Mouse (Mus musculus) kidney, embryonic 15.5 days (tissue): Measurements from ENCODE around the gene Parp8. TPM values are rescaled to one million over a fixed set of nuclear protein-coding genes. Genes with fewer than 3 reads are reported as not detected.

Experiments used
- ATAC-seq: fragments of 200-750 bp; cut with Nextera tagmentation; replicated peaks from 2 replicates; pipeline ENCODE4 v1.8.0; 2017; ENCODE audit warnings: moderate TSS enrichment; ENCODE audit not compliant: low FRiP score
- H3K27ac ChIP-seq: fragments of 300-500 bp; sonication (generic); 2 replicates; pipeline ENCODE4 v1.5.1; 2015; ENCODE audit warnings: mild to moderate bottlenecking, inconsistent platforms
- H3K27me3 ChIP-seq: fragments of 300-500 bp; sonication (generic); 2 replicates; pipeline ENCODE4 v1.6.1; 2015; ENCODE audit warnings: inconsistent platforms
- H3K36me3 ChIP-seq: fragments of 300-500 bp; sonication (generic); 2 replicates; pipeline ENCODE4 v1.6.1; 2015; ENCODE audit warnings: inconsistent platforms
- H3K4me1 ChIP-seq: fragments of 300-500 bp; sonication (generic); 2 replicates; pipeline ENCODE4 v1.6.1; 2015; ENCODE audit warnings: inconsistent platforms
- H3K4me2 ChIP-seq: fragments of 300-500 bp; sonication (generic); 2 replicates; pipeline ENCODE4 v1.6.1; 2015; ENCODE audit warnings: moderate library complexity, mild to moderate bottlenecking, inconsistent platforms
- H3K4me3 ChIP-seq: fragments of 300-500 bp; sonication (generic); replicated peaks from 2 replicates; pipeline ENCODE4 v1.5.1; 2015; ENCODE audit warnings: mild to moderate bottlenecking, inconsistent platforms
- H3K9ac ChIP-seq: fragments of 300-500 bp; sonication (generic); 2 replicates; pipeline ENCODE4 v1.6.1; 2015; ENCODE audit warnings: mild to moderate bottlenecking, inconsistent platforms
- H3K9me3 ChIP-seq: fragments of 300-500 bp; sonication (generic); replicated peaks from 2 replicates; pipeline ENCODE4 v1.6.1; 2016; ENCODE audit warnings: inconsistent platforms
- WGBS: fragments of 180-500 bp; shearing (Covaris S2); methylation state at CpG from one replicate; pipeline ENCODE4 v1.1.7; 2015; ENCODE audit warnings: mixed read lengths; 5-methylcytosine and 5-hydroxymethylcytosine counted together
- polyA plus RNA-seq: library from polyadenylated mRNA; unstranded; fragments of >200 nt; fragmentation: Nextera tagmentation; extraction: Ambion mirVana; gene quantifications from 2 replicates; pipeline ENCODE4 v1.2.1, GENCODE M21; 2015

Gene Parp8
- polyA plus RNA-seq, 1 experiment from 2014 or later: 18.5 TPM

DNA sequence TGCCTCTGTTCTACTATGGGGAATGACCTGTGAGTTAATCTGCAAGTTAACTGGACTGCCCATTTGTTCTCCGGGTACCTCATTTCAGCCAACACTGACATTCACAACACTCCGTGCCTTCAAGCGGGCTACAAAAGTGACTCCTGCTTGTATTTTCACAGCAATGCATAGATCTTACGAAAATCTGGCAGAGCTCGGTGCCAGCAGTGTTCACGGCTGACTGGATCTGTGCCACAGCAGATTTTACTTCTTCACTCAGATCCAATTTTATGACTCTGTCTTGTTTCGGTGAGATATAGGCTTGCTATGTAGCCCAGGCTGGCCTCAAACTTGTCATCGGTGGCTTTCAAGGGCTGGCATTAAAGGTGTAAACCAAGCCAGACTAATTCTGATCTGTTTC, 15.2 kb downstream of the Parp8 start:
- Histone ChIP-seq H3K9ac (no peak overlapping the region), H3K4me1 (peaks cover 10% of the 10 kb centered on the region), H3K4me2 (no peak overlapping the region), H3K36me3 (no peaks in the 10 kb centered on the region), H3K27ac (no peak overlapping the region), H3K9me3 (0 out of 2 replicates have a peak, but pooled peaks cover 2% of the 10 kb centered on the region), H3K4me3 (no peak overlapping the region), H3K27me3 (no peaks in the 10 kb centered on the region)
- 62% methylated on average over 8 of the region's 8 CpGs for WGBS
- no peak; the same call in 1 of the 2 replicates for ATAC-seq

DNA sequence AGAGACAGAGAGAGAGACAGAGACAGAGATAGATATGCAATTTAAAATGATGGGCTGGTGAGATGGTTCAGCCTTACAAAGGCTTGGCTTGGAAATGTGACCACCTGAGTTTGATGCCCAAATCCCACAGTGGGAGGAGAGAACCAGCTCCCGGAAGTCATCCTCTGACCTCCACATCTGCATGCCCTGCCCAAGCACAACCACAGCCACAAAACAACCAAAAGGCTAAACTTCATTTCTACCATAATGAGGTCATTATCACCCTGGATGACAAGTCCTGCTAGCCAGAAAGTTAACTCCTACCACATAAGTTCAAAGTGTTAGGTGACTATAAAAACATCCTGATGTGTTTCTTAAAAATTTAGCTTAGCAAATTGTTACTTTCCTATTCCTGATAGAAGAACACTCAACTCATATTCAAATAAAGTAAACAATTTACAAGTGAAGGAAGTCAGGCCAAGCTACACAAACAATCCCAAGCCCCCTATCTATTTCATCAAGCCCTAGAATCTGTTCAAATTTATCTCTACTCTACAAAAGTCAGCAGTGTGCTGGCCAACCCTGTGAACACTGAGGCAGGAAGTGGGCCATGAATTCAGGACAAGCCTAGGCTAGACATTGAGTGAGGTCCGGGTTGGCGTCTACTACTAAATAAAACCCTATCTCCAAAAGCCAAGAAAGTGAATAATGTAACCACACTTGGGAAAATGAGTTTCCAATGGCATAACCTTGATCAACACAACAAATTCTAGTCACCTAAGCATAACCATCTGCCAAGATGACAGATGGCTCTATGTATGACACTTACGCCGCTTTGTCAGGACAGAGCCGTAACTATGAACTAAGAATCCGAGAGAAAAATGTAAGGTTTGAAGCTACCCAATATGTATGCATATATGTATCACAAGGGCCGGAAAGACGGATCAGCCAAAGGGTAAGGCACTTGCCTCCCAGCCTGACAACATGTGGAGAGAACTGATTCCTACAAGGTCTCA, 17.0 kb downstream of the Parp8 start:
- H3K4me1 ChIP-seq: peaks cover 10% of the 10 kb centered on the region
- 91% methylated on average over 9 of the region's 9 CpGs for WGBS
- no peaks in the 10 kb centered on the region for H3K36me3 ChIP-seq
- H3K4me2 ChIP-seq: no peak overlapping the region
- H3K4me3 ChIP-seq: no peak overlapping the region
- no peak overlapping the region for H3K27ac ChIP-seq
- H3K9me3 ChIP-seq: 0 out of 2 replicates have a peak, but pooled peaks cover 2% of the 10 kb centered on the region
- H3K27me3 ChIP-seq: no peaks in the 10 kb centered on the region
- H3K9ac ChIP-seq: no peak overlapping the region
- no peak for ATAC-seq

DNA sequence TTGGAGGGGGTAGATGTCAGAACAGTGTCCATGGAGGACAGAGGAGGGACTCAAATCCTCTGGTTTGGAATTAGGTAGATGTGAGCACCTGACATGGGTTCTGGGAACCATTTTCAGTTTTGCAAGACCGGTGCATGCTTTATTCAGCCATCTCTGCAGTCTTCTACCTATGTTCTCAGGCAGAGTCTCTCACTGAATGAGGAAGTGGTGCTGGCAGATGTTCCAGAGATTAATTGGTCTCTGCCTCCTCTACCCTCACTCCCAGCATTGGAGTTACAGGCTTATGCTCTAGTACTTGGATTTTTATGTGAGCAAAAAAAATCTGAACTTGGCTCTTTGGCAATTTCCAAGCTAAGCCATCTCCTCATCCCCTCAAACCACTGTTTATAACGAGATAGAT, 17.8 kb downstream of the Parp8 start:
- 93% methylated on average over 2 of the region's 2 CpGs for WGBS
- no peak overlapping the region for H3K27ac ChIP-seq

DNA sequence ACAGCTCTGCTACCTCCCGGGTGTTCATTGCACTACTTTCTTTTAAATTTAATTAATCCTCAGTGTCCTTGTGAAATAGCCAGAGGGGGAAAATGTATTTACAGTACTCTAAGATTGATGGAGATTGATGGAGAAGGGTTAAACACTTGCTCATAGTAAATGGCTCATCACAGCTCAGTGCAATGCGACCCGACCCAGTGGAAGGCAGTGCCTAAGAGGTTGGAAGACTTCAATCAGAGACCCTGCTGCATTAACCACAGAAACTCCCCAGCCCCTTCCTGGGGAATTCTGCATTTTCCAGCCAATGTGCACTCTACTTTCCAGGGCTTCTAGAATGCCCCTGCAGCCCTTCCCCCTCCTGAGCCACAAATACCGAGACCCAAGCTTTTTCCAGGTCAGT, 18.7 kb downstream of the Parp8 start:
- Histone ChIP-seq H3K4me3 (no peak overlapping the region), H3K9ac (no peak overlapping the region), H3K27ac (no peak overlapping the region), H3K4me2 (no peak overlapping the region), H3K36me3 (no peaks in the 10 kb centered on the region), H3K9me3 (0 out of 2 replicates have a peak, but pooled peaks cover 2% of the 10 kb centered on the region), H3K4me1 (peaks cover 10% of the 10 kb centered on the region), H3K27me3 (no peaks in the 10 kb centered on the region)
- 32% methylated on average over 4 of the region's 4 CpGs for WGBS
- no peak for ATAC-seq

More for the DNA sequence above, 17.8 kb downstream of the Parp8 start:
- peaks cover 10% of the 10 kb centered on the region for H3K4me1 ChIP-seq
- H3K27me3 ChIP-seq: no peaks in the 10 kb centered on the region
- no peak overlapping the region for H3K4me2 ChIP-seq
- H3K4me3 ChIP-seq: no peak overlapping the region
- no peak overlapping the region for H3K9ac ChIP-seq
- no peaks in the 10 kb centered on the region for H3K36me3 ChIP-seq
- no peak for ATAC-seq
- 0 out of 2 replicates have a peak, but pooled peaks cover 2% of the 10 kb centered on the region for H3K9me3 ChIP-seq

DNA sequence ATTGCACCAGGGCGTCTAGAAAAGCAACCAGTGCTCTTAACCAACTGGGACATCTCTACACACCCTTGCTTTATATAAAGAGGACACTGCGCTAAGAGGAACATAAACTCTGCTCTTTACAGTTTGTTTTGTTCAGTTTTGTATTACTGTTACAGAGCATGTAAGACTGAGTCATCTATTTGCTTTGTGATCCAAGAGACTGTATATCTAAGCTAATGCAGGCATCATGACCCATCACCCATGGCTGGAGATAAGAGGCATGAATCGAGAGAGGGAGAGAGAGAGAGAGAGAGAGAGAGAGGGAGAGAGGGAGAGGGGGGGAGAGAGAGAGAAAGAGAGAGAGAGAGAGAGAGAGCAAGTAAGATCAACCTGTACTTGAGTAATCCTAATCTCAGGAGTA, 24.8 kb downstream of the Parp8 start:
- Histone ChIP-seq H3K4me1 (no peaks in the 10 kb centered on the region), H3K27me3 (no peaks in the 10 kb centered on the region), H3K4me2 (no peak overlapping the region), H3K9me3 (no peaks in the 10 kb centered on the region), H3K27ac (no peak overlapping the region), H3K4me3 (no peak overlapping the region), H3K9ac (no peak overlapping the region), H3K36me3 (0 out of 2 replicates have a peak, but pooled peaks cover 3% of the 10 kb centered on the region)
- 81% methylated on average over 3 of the region's 3 CpGs for WGBS
- ATAC-seq: no peak

DNA sequence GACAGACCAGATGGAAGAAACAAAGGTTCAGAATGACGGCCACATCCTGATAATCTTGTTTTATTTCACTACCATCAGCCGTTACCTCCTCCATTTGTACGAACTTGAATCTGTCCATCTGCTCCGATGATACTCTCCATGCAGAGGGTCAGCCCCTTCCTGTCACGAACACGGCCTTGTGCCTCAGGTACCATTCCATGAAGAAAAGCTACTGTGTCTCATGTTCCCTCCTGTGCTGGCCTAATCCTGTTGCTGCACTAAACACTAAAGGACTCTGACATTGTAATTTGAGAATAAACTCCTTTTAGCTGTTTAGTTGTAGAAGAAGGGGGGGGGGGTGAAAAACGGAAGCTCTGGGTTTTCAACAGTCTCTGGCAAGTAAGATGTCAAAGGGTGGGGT, 33.8 kb downstream of the Parp8 start:
- Histone ChIP-seq H3K4me3 (no peak overlapping the region), H3K36me3 (no peaks in the 10 kb centered on the region), H3K4me1 (peaks cover 7% of the 10 kb centered on the region; the same call in 1 of the 2 replicates), H3K4me2 (no peak overlapping the region), H3K27ac (no peak overlapping the region), H3K9me3 (no peaks in the 10 kb centered on the region), H3K9ac (no peak overlapping the region), H3K27me3 (no peaks in the 10 kb centered on the region)
- WGBS: 46% methylated on average over 7 of the region's 7 CpGs
- ATAC-seq: peak; percentile 63

DNA sequence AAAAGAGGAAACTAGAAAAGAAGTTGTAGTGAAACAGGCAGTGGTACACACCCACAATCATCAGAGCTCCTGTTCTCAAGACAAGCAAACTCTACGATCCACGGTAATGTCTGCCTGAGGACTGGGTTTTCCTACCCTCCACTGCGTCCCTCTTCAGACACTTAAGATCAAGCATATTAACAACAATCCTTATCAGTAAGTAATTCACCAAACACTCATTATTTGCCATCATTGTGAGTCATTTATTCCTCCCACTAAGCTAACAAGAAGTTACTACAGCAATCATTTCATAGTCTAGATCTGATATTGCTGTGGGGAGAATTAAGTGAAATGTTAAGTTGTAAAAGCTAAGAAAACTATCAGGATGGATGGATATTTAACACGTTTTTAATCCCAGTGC, 35.0 kb downstream of the Parp8 start:
- Histone ChIP-seq H3K4me2 (no peak overlapping the region), H3K9me3 (no peaks in the 10 kb centered on the region), H3K9ac (no peak overlapping the region), H3K4me1 (peaks cover 7% of the 10 kb centered on the region; the same call in 1 of the 2 replicates), H3K36me3 (no peaks in the 10 kb centered on the region), H3K27me3 (no peaks in the 10 kb centered on the region), H3K27ac (no peak overlapping the region), H3K4me3 (no peak overlapping the region)
- ATAC-seq: no peak
- WGBS: 80% methylated on average over 4 of the region's 4 CpGs

DNA sequence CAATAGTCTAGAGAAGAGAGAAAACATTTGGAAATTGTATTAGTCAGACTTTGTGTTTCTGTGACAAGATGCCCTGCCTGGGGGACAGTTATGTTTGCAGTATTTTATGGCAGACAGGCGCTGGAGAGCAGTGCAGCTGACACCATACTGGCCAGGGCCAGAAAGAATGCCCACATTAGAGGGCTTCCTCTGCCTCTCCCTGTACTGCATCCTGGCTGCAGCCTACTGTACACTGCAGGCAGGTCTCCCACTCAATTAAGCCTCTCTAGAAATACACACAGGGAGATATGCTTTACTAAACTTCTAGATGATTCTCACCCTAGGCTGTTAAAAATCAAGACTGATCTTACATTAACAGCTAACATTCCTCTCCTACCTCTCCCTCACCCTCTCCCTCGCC, 36.6 kb downstream of the Parp8 start:
- H3K27me3 ChIP-seq: no peaks in the 10 kb centered on the region
- ATAC-seq: 0 out of 2 replicates have a peak, but pooled peaks have one; percentile 47
- no peak overlapping the region for H3K4me3 ChIP-seq
- no peaks in the 10 kb centered on the region for H3K9me3 ChIP-seq
- 70% methylated on average over 2 of the region's 2 CpGs for whole genome bisulfite sequencing
- H3K27ac ChIP-seq: no peak overlapping the region
- H3K9ac ChIP-seq: no peak overlapping the region
- H3K4me2 ChIP-seq: no peak overlapping the region
- no peaks in the 10 kb centered on the region for H3K36me3 ChIP-seq
- H3K4me1 ChIP-seq: peaks cover 7% of the 10 kb centered on the region; the same call in 1 of the 2 replicates

DNA sequence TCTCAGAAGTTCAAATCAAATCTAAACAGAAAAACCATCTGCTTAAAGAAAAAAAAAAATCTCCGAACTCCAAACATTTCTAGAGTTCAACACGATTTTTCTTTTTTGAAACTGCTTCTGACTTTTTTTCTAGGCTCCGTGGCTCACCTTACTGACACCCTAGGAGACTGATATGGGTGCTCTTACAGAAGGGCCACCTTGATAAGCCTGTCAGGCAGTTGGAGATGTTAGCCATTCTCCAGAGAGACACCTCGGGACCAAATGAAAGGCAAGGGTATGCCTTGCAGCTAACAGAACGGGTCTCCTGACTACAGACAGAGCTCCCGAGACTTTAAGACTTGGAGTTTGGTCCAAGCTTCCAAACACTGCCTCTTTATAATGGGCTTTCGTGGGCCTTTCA, 37.1 kb downstream of the Parp8 start:
- no peak for ATAC-seq
- H3K36me3 ChIP-seq: no peaks in the 10 kb centered on the region
- peaks cover 7% of the 10 kb centered on the region; the same call in 1 of the 2 replicates for H3K4me1 ChIP-seq
- H3K9me3 ChIP-seq: no peaks in the 10 kb centered on the region
- H3K4me2 ChIP-seq: no peak overlapping the region
- no peaks in the 10 kb centered on the region for H3K27me3 ChIP-seq
- 79% methylated on average over 7 of the region's 7 CpGs for WGBS
- no peak overlapping the region for H3K27ac ChIP-seq
- no peak overlapping the region for H3K9ac ChIP-seq
- H3K4me3 ChIP-seq: no peak overlapping the region

DNA sequence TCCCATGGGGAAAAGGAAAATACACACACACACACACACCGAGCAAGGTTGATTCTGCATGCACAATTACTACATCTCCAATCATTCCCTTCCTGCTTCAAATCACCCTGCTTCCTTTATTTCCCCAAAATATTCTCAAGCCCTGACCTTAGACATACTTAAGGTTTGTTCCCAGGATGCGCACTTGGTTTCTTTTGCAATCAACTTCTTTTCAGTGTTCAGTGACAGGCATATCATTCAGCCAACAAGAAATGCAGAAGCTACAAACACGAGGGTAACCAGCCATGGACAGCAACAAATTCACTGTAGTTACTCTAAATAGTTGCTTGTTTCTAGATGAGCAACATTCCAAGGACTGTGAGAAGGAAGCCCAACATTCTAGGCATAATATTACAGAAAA, 38.1 kb downstream of the Parp8 start:
- H3K27me3 ChIP-seq: no peaks in the 10 kb centered on the region
- no peak overlapping the region for H3K27ac ChIP-seq
- H3K9ac ChIP-seq: no peak overlapping the region
- H3K4me3 ChIP-seq: no peak overlapping the region
- WGBS: 77% methylated on average over 3 of the region's 3 CpGs
- H3K36me3 ChIP-seq: no peaks in the 10 kb centered on the region
- 0 out of 2 replicates have a peak, but pooled peaks cover 5% of the 10 kb centered on the region for H3K4me1 ChIP-seq
- no peaks in the 10 kb centered on the region for H3K9me3 ChIP-seq
- no peak for ATAC-seq
- no peak overlapping the region for H3K4me2 ChIP-seq

DNA sequence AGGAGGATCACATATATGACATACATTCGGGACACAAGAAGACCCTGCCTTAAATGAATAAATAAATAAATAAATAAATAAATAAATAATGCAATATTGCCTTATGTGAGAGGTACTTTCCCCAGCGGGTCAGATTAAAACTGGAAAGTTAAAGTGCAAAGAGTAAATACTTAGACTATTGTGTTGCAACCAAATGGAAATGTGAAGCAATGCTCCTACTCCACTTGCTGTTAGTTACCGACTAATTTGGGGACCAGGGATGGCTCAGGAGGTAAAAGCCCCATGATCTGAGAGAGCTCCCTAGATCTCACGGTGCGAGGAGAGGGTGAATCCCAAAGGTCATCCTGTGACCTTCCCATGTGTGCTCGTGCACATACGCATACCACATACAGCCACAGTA, 38.7 kb downstream of the Parp8 start:
- Histone ChIP-seq H3K27ac (no peak overlapping the region), H3K4me1 (0 out of 2 replicates have a peak, but pooled peaks cover 4% of the 10 kb centered on the region), H3K9ac (no peak overlapping the region), H3K27me3 (no peaks in the 10 kb centered on the region), H3K9me3 (no peaks in the 10 kb centered on the region), H3K36me3 (no peaks in the 10 kb centered on the region), H3K4me2 (no peak overlapping the region), H3K4me3 (no peak overlapping the region)
- WGBS: 94% methylated on average over 7 of the region's 7 CpGs
- ATAC-seq: no peak

DNA sequence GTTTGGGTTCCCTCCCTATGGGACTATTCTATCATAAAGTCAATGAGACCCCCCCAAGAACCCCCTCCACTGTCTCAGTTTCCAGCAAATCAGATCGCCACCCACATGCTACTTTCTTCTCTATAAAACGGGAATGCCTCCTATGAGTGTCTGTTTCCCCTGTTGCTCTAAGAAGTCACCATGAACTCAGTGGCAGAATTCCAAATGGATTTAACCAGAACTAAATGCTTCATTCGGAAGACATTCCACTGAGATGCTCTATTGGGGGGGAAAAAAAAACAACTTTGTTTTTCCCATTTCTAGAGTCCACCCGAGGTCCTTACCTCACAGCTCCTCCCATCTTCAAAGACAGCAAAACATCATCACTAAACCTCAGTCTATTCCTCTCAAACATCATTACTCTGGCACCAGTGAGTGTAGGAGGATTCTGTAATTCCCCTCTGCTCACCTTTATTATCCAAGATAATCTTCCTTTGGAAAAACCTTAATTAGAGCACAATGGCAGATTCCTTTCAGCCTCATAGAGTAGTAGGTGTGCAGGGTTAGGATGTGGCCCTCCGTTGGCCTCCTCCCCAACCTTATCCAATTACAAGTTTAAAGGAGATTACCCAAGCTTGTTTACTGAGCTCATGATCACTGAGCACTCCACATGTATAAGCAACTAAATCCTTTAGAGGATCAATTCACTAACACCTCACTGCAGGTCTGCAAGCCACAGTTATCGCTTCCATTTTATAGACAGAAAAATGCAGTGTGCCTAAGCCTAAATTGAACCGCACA, 51.1 kb downstream of the Parp8 start:
- H3K4me3 ChIP-seq: no peak overlapping the region
- H3K4me2 ChIP-seq: no peak overlapping the region
- ATAC-seq: no peak
- no peaks in the 10 kb centered on the region for H3K9me3 ChIP-seq
- no peak overlapping the region for H3K9ac ChIP-seq
- H3K27ac ChIP-seq: no peak overlapping the region
- no peaks in the 10 kb centered on the region for H3K36me3 ChIP-seq
- WGBS: 69% methylated on average over 7 of the region's 7 CpGs
- H3K27me3 ChIP-seq: no peaks in the 10 kb centered on the region
- H3K4me1 ChIP-seq: peaks cover 27% of the 10 kb centered on the region
